Mouse (Mus musculus) heart, postnatal 0 days (tissue): ENCODE measurements around the gene Pzp. TPM values are rescaled to one million over a fixed set of nuclear protein-coding genes. Genes with fewer than 3 reads are reported as not detected.

Experiments used
- ATAC-seq: fragments of 200-750 bp; cut with Nextera tagmentation; 2 replicates; pipeline ENCODE4 v1.8.0; 2017; ENCODE audit warnings: low read depth, moderate number of reproducible peaks, moderate library complexity; ENCODE audit not compliant: insufficient read depth
- DNase-seq: peaks from one replicate; pipeline ENCODE4 v3.0.0-alpha.2; 2016; ENCODE audit warnings: low spot score
- H3K27ac ChIP-seq: fragments of 300-500 bp; sonication (generic); 2 replicates; pipeline ENCODE4 v1.5.1; 2014; ENCODE audit warnings: low read depth, mild to moderate bottlenecking
- H3K27me3 ChIP-seq: fragments of 300-500 bp; sonication (generic); 2 replicates; pipeline ENCODE4 v1.6.1; 2014; ENCODE audit warnings: low read length, mixed read lengths; ENCODE audit not compliant: control insufficient read depth, insufficient read depth
- H3K36me3 ChIP-seq: fragments of 300-500 bp; sonication (generic); replicated peaks from 2 replicates; pipeline ENCODE4 v1.6.1; 2014; ENCODE audit warnings: low read length, mixed read lengths; ENCODE audit not compliant: control insufficient read depth, insufficient read depth
- H3K4me1 ChIP-seq: fragments of 300-500 bp; sonication (generic); 2 replicates; pipeline ENCODE4 v1.6.1; 2014; ENCODE audit warnings: antibody characterized with exemption; ENCODE audit not compliant: control insufficient read depth, insufficient read depth
- H3K4me2 ChIP-seq: fragments of 300-500 bp; sonication (generic); 2 replicates; pipeline ENCODE4 v1.6.1; 2014; ENCODE audit warnings: low read depth, mild to moderate bottlenecking, low read length, moderate library complexity
- H3K4me3 ChIP-seq: fragments of 300-500 bp; sonication (generic); 2 replicates; pipeline ENCODE4 v1.5.1; 2014; ENCODE audit warnings: low read depth, low read length
- H3K9ac ChIP-seq: fragments of 300-500 bp; sonication (generic); replicated peaks from 2 replicates; pipeline ENCODE4 v1.6.1; 2014; ENCODE audit warnings: low read depth, low read length, mixed read lengths
- H3K9me3 ChIP-seq: fragments of 300-500 bp; sonication (generic); replicated peaks from 2 replicates; pipeline ENCODE4 v1.6.1; 2016; ENCODE audit warnings: low read length; ENCODE audit not compliant: control insufficient read depth
- CTCF ChIP-seq: IDR thresholded peaks from 2 replicates; pipeline ENCODE4 v1.5.1; 2016; ENCODE audit warnings: antibody characterized with exemption, control low read depth, low read depth
- EP300 ChIP-seq: IDR thresholded peaks from 2 replicates; pipeline ENCODE4 v1.6.1; 2016; ENCODE audit warnings: antibody characterized with exemption, low read depth
- WGBS: fragments of 180-500 bp; shearing (Covaris S2); extraction: QIAGEN DNeasy Blood & Tissue Kit; methylation state at CpG from one replicate; pipeline ENCODE4 v1.1.7; 2014; 5-methylcytosine and 5-hydroxymethylcytosine counted together
- polyA plus RNA-seq: library from polyadenylated mRNA; unstranded; fragments of >200 nt; fragmentation: Nextera tagmentation; extraction: Ambion mirVana; gene quantifications from 2 replicates; pipeline ENCODE4 v1.2.1, GENCODE M21; 2015
- total RNA-seq: library from RNA; depleted of rRNA; stranded (reverse); fragments of >200 nt; gene quantifications from 2 replicates; pipeline ENCODE4 v1.2.3, GENCODE M21; 2014; ENCODE audit warnings: low replicate concordance

Gene Pzp
- total and polyA plus RNA-seq, 2 experiments from 2014 or later, result 0.27 to 1.00 TPM

GRCm38 (mm10) chr6:128464996-128465395, 61.5 kb downstream of the Pzp start:
- no peak for ATAC-seq
- Histone ChIP-seq H3K4me3 (no peak overlapping the region), H3K27me3 (no peaks in the 10 kb centered on the region), H3K9ac (no peak overlapping the region), H3K36me3 (no peaks in the 10 kb centered on the region), H3K4me1 (no peaks in the 10 kb centered on the region), H3K9me3 (no peaks in the 10 kb centered on the region), H3K27ac (no peak overlapping the region), H3K4me2 (no peak overlapping the region)
- 78% methylated on average over 4 of the region's 4 CpGs for WGBS
- no peak for DNase-seq
- TF ChIP-seq CTCF (no peak), EP300 (no peak)

- Histone ChIP-seq H3K9ac (no peak overlapping the region), H3K36me3 (no peaks in the 10 kb centered on the region), H3K9me3 (no peaks in the 10 kb centered on the region), H3K4me3 (no peak overlapping the region), H3K4me2 (no peak overlapping the region), H3K27ac (no peak overlapping the region), H3K27me3 (no peaks in the 10 kb centered on the region), H3K4me1 (no peaks in the 10 kb centered on the region)
- DNase-seq (no peak), ATAC-seq (no peak)
- TF ChIP-seq CTCF, result no peak
- TF ChIP-seq EP300, result no peak
These were observed 64.9 kb downstream of the Pzp start for GRCm38 (mm10) chr6:128461606-128462005.

- Histone ChIP-seq H3K4me2 (no peak overlapping the region), H3K27me3 (no peaks in the 10 kb centered on the region), H3K9me3 (no peaks in the 10 kb centered on the region), H3K9ac (no peak overlapping the region), H3K4me3 (no peak overlapping the region), H3K27ac (no peak overlapping the region), H3K36me3 (no peaks in the 10 kb centered on the region), H3K4me1 (no peaks in the 10 kb centered on the region)
- DNase-seq (no peak), ATAC-seq (no peak)
- WGBS, result 74% methylated on average over 14 of the region's 14 CpGs
- TF ChIP-seq CTCF, result no peak
- no peak for TF ChIP-seq EP300
These were observed 65.6 kb downstream of the Pzp start for GRCm38 (mm10) chr6:128460729-128461503.

- no peak overlapping the region for H3K4me3 ChIP-seq
- ATAC-seq (no peak), DNase-seq (no peak)
- H3K36me3 ChIP-seq, result no peaks in the 10 kb centered on the region
- H3K4me2 ChIP-seq, result no peak overlapping the region
- no peak overlapping the region for H3K27ac ChIP-seq
- TF ChIP-seq CTCF (no peak), EP300 (no peak)
- no peaks in the 10 kb centered on the region for H3K9me3 ChIP-seq
- H3K9ac ChIP-seq, result no peak overlapping the region
- H3K4me1 ChIP-seq, result no peaks in the 10 kb centered on the region
- no peaks in the 10 kb centered on the region for H3K27me3 ChIP-seq
- WGBS, result 34% methylated on average over 2 of the region's 2 CpGs
These were observed 66.2 kb downstream of the Pzp start for GRCm38 (mm10) chr6:128460321-128460720.

- ATAC-seq (no peak), DNase-seq (no peak)
- 72% methylated on average over 5 of the region's 5 CpGs for WGBS
- TF ChIP-seq CTCF (no peak), EP300 (no peak)
- Histone ChIP-seq H3K9ac (no peak overlapping the region), H3K9me3 (no peaks in the 10 kb centered on the region), H3K4me2 (no peak overlapping the region), H3K27me3 (no peaks in the 10 kb centered on the region), H3K4me3 (no peak overlapping the region), H3K4me1 (no peaks in the 10 kb centered on the region), H3K27ac (no peak overlapping the region), H3K36me3 (no peaks in the 10 kb centered on the region)
These were observed 69.3 kb downstream of the Pzp start for GRCm38 (mm10) chr6:128457186-128457585.

GRCm38 (mm10) chr6:128455835-128456605, 70.5 kb downstream of the Pzp start:
- H3K4me2 ChIP-seq, result no peak overlapping the region
- H3K27ac ChIP-seq, result no peak overlapping the region
- no peak for TF ChIP-seq CTCF
- TF ChIP-seq EP300, result no peak
- no peaks in the 10 kb centered on the region for H3K27me3 ChIP-seq
- whole genome bisulfite sequencing, result 68% methylated on average over 12 of the region's 12 CpGs
- H3K4me1 ChIP-seq, result no peaks in the 10 kb centered on the region
- DNase-seq (no peak), ATAC-seq (no peak)
- no peaks in the 10 kb centered on the region for H3K9me3 ChIP-seq
- H3K36me3 ChIP-seq, result no peaks in the 10 kb centered on the region
- H3K9ac ChIP-seq, result no peak overlapping the region
- H3K4me3 ChIP-seq, result no peak overlapping the region
